Mouse (Mus musculus) liver, embryonic 14.5 days (tissue): ENCODE data around the gene Scel.

Experiments
- CTCF ChIP-seq: IDR thresholded peaks from 2 replicates; pipeline ENCODE4 v1.5.1; 2016; ENCODE audit warnings: antibody characterized with exemption, low read depth, control low read depth
- EP300 ChIP-seq: IDR thresholded peaks from 2 replicates; pipeline ENCODE4 v1.6.1; 2016; ENCODE audit warnings: antibody characterized with exemption, low read depth

GRCm38 (mm10) chr14:103472554-103472905, 40.6 kb upstream of the Scel start:
- no peak for TF ChIP-seq CTCF
- no peak for TF ChIP-seq EP300
